Mouse (Mus musculus) MEL (cell line): ENCODE data around the gene Gabbr2. TPM values are rescaled to one million over a fixed set of nuclear protein-coding genes. Genes with fewer than 3 reads are reported as not detected.

Source experiments
- DNase-seq: peaks from one replicate; pipeline ENCODE4 v3.0.0; 2011; ENCODE audit warnings: low read depth, low spot score
- H3K27ac ChIP-seq: 2 replicates; pipeline ENCODE4 v1.5.1; 2012; ENCODE audit warnings: low read depth, mild to moderate bottlenecking, control low read depth, low read length, moderate library complexity; ENCODE audit not compliant: control insufficient read depth
- H3K27me3 ChIP-seq, 2 experiments: fragments of 150-350 bp in 1 of 2; sonication (generic) in 1 of 2; 2 replicates each; pipeline ENCODE4 v1.6.1; 2012; ENCODE audit warnings: low read length in 2 of 2, mild to moderate bottlenecking in 2 of 2, improper control_type of control experiment in 1 of 2, moderate library complexity in 1 of 2; ENCODE audit not compliant: insufficient read depth in 2 of 2, control insufficient read depth in 1 of 2
- H3K36me3 ChIP-seq, 2 experiments: 2 replicates each; pipeline ENCODE4 v1.6.1; 2012 to 2014; ENCODE audit warnings: low read length in 2 of 2, improper control_type of control experiment in 1 of 2, inconsistent platforms in 1 of 2, mild to moderate bottlenecking in 1 of 2; ENCODE audit not compliant: insufficient read depth in 2 of 2, control insufficient read depth in 1 of 2
- H3K4me1 ChIP-seq, 2 experiments: fragments of 150-350 bp in 1 of 2; sonication (generic) in 1 of 2; 2 replicates each; pipeline ENCODE4 v1.6.1; 2012; ENCODE audit warnings: low read length in 2 of 2, improper control_type of control experiment in 1 of 2, mild to moderate bottlenecking in 1 of 2; ENCODE audit not compliant: insufficient read depth in 2 of 2, control insufficient read depth in 1 of 2
- H3K4me3 ChIP-seq, 2 experiments: fragments of 150-350 bp in 1 of 2; sonication (generic) in 1 of 2; 2 replicates each; pipeline ENCODE4 v1.5.1; 2012; ENCODE audit warnings: low read depth in 2 of 2, low read length in 2 of 2, mild to moderate bottlenecking in 2 of 2, moderate library complexity in 2 of 2, control low read depth in 1 of 2, improper control_type of control experiment in 1 of 2; ENCODE audit not compliant: control insufficient read depth in 1 of 2, insufficient read depth in 1 of 2
- H3K79me2 ChIP-seq: 2 replicates; pipeline ENCODE4 v1.6.1; 2012; ENCODE audit warnings: mild to moderate bottlenecking, low read length, moderate library complexity; ENCODE audit not compliant: control insufficient read depth, poor library complexity, insufficient read depth
- H3K9ac ChIP-seq: 2 replicates; pipeline ENCODE4 v1.6.1; 2012; ENCODE audit warnings: low read depth, mild to moderate bottlenecking, control low read depth, low read length, moderate library complexity; ENCODE audit not compliant: control insufficient read depth, poor library complexity, severe bottlenecking
- H3K9me3 ChIP-seq: fragments of 150-350 bp; sonication (generic); replicated peaks from 2 replicates; pipeline ENCODE4 v1.6.1; 2012; ENCODE audit warnings: mild to moderate bottlenecking, low read length, improper control_type of control experiment, moderate library complexity; ENCODE audit not compliant: insufficient read depth
- BHLHE40 ChIP-seq: IDR thresholded peaks from 2 replicates; pipeline ENCODE4 v1.6.1; 2012; ENCODE audit warnings: low read depth, mild to moderate bottlenecking, inconsistent platforms, low read length, improper control_type of control experiment, borderline replicate concordance
- CHD1 ChIP-seq: IDR thresholded peaks from 2 replicates; pipeline ENCODE4 v1.6.1; 2012; ENCODE audit warnings: low read depth, mild to moderate bottlenecking, inconsistent platforms, low read length, improper control_type of control experiment
- CHD2 ChIP-seq: IDR thresholded peaks from 2 replicates; pipeline ENCODE4 v1.6.1; 2011; ENCODE audit warnings: low read length, improper control_type of control experiment
- E2F4 ChIP-seq: IDR thresholded peaks from 2 replicates; pipeline ENCODE4 v1.6.1; 2011; ENCODE audit warnings: low read depth, low read length, improper control_type of control experiment, borderline replicate concordance
- ELF1 ChIP-seq: IDR thresholded peaks from 2 replicates; pipeline ENCODE4 v1.6.1; 2014; ENCODE audit warnings: low read depth, mild to moderate bottlenecking, inconsistent platforms, low read length, improper control_type of control experiment, moderate library complexity
- ETS1 ChIP-seq: IDR thresholded peaks from 2 replicates; pipeline ENCODE4 v1.6.1; 2012; ENCODE audit warnings: low read depth, mild to moderate bottlenecking, inconsistent platforms, low read length, improper control_type of control experiment, moderate library complexity
- GABPA ChIP-seq: IDR thresholded peaks from 2 replicates; pipeline ENCODE4 v1.6.1; 2012; ENCODE audit warnings: low read depth, mild to moderate bottlenecking, inconsistent platforms, low read length, improper control_type of control experiment, moderate library complexity
- HCFC1 ChIP-seq: IDR thresholded peaks from 2 replicates; pipeline ENCODE4 v1.6.1; 2012; ENCODE audit warnings: low read depth, mild to moderate bottlenecking, inconsistent platforms, low read length, improper control_type of control experiment, moderate library complexity
- MAZ ChIP-seq: IDR thresholded peaks from 2 replicates; pipeline ENCODE4 v1.6.1; 2012; ENCODE audit warnings: low read depth, mild to moderate bottlenecking, inconsistent platforms, low read length, improper control_type of control experiment
- MEF2A ChIP-seq: IDR thresholded peaks from 2 replicates; pipeline ENCODE4 v1.6.1; 2014; ENCODE audit warnings: low read depth, mild to moderate bottlenecking, inconsistent platforms, low read length, improper control_type of control experiment; ENCODE audit not compliant: poor library complexity, insufficient replicate concordance, severe bottlenecking; ENCODE audit errors: extremely low read depth
- MXI1 ChIP-seq: IDR thresholded peaks from 2 replicates; pipeline ENCODE4 v1.6.1; 2011; ENCODE audit warnings: mild to moderate bottlenecking, low read depth, low read length, improper control_type of control experiment
- MYC ChIP-seq: IDR thresholded peaks from 2 replicates; pipeline ENCODE4 v1.6.1; 2011; ENCODE audit warnings: low read depth, mild to moderate bottlenecking, low read length, improper control_type of control experiment, moderate library complexity
- NELFE ChIP-seq: IDR thresholded peaks from 2 replicates; pipeline ENCODE4 v1.6.1; 2011; ENCODE audit warnings: low read depth, low read length, improper control_type of control experiment
- NRF1 ChIP-seq: IDR thresholded peaks from 2 replicates; pipeline ENCODE4 v1.6.1; 2014; ENCODE audit warnings: low read depth, mild to moderate bottlenecking, inconsistent platforms, low read length, improper control_type of control experiment, moderate library complexity; ENCODE audit not compliant: poor library complexity, insufficient read depth, severe bottlenecking
- SMC3 ChIP-seq: IDR thresholded peaks from 2 replicates; pipeline ENCODE4 v1.6.1; 2011; ENCODE audit warnings: low read depth, low read length, improper control_type of control experiment
- TBP ChIP-seq: IDR thresholded peaks from 2 replicates; pipeline ENCODE4 v1.8.0; 2011; ENCODE audit warnings: low read depth, low read length, improper control_type of control experiment
- ZC3H11A ChIP-seq: IDR thresholded peaks from 2 replicates; pipeline ENCODE4 v1.6.1; 2012; ENCODE audit warnings: low read depth, mild to moderate bottlenecking, inconsistent platforms, low read length, improper control_type of control experiment
- ZMIZ1 ChIP-seq: IDR thresholded peaks from 2 replicates; pipeline ENCODE4 v1.6.1; 2012; ENCODE audit warnings: low read depth, mild to moderate bottlenecking, inconsistent platforms, low read length, improper control_type of control experiment, moderate library complexity
- ZNF384 ChIP-seq: IDR thresholded peaks from 2 replicates; pipeline ENCODE4 v1.6.1; 2012; ENCODE audit warnings: low read depth, mild to moderate bottlenecking, inconsistent platforms, low read length, improper control_type of control experiment
- polyA plus RNA-seq, 2 experiments: library from polyadenylated mRNA; stranded (reverse) in 1 of 2; unstranded in 1 of 2; fragments of >175 nt in 1 of 2; fragments of >200 nt in 1 of 2; gene quantifications; 2 replicates each; pipeline versions ENCODE4 v1.2.1 to v1.2.4; 2012; ENCODE audit warnings: low replicate concordance in 2 of 2, low read depth in 1 of 2; ENCODE audit not compliant: insufficient read length in 2 of 2, insufficient read depth in 1 of 2, missing spikeins in 1 of 2
- total RNA-seq: library from RNA; depleted of rRNA; stranded (reverse); fragments of 300-350 nt; gene quantifications from 2 replicates; pipeline ENCODE4 v1.2.3, GENCODE M21; 2012

The Gabbr2 gene
- total and polyA plus RNA-seq, 3 experiments = not detected

DNA sequence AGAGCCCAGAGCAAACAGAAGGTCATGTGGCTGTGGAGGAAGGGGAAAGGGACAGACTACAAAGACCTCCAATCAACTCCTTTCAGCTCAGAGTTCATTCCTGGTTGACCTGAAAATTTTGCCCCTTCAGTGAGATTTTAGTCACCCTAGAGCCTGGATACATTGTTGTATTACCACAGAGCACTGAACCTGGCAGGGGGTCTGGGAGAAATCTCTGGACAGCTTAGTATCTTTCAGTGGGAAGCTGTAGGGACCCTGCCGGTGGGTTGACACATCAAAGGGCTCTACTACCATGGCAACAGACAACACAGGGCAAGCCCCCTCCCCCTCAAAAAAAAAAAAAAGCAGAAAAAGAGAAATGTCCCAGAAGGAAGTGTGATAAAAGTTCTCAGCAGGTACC is 275.3 kb downstream of the Gabbr2 start:
- H3K27ac ChIP-seq = no peak overlapping the region

GRCm38 (mm10) chr4:46710523-46710922 is 281.1 kb downstream of the Gabbr2 start:
- H3K36me3 ChIP-seq = no peaks in the 10 kb centered on the region
- TF ChIP-seq MXI1 (no peak), SMC3 (no peak), TBP (no peak), ZMIZ1 (no peak), MEF2A (no peak), MYC (no peak), ETS1 (no peak), HCFC1 (no peak), CHD2 (no peak), NRF1 (no peak), BHLHE40 (no peak), ZNF384 (no peak)
- TF ChIP-seq, all 39 proteins: peak for 0
- no peaks in the 10 kb centered on the region for H3K4me1 ChIP-seq
- H3K9ac ChIP-seq = no peak overlapping the region
- no peak overlapping the region for H3K4me3 ChIP-seq
- H3K27me3 ChIP-seq = peaks cover 0 to 3% of the 10 kb centered on the region in 2 experiments; a peak in 2 of 4 replicates
- no peak for DNase-seq
- H3K9me3 ChIP-seq = no peaks in the 10 kb centered on the region
- H3K27ac ChIP-seq = no peak overlapping the region
- H3K79me2 ChIP-seq = no peaks in the 10 kb centered on the region

More for the DNA sequence above, 275.3 kb downstream of the Gabbr2 start:
- no peak overlapping the region for H3K9ac ChIP-seq
- H3K4me3 ChIP-seq = no peak overlapping the region
- H3K79me2 ChIP-seq = no peaks in the 10 kb centered on the region
- no peak for DNase-seq
- no peaks in the 10 kb centered on the region for H3K9me3 ChIP-seq
- H3K4me1 ChIP-seq = peaks cover 0 to 1% of the 10 kb centered on the region in 2 experiments; a peak in 1 of 4 replicates
- TF ChIP-seq MAZ (no peak), NRF1 (no peak), CHD1 (no peak), E2F4 (no peak), NELFE (no peak), ZC3H11A (no peak), HCFC1 (no peak), ELF1 (no peak), GABPA (no peak)
- TF ChIP-seq, all 39 proteins: peak for 0
- Histone ChIP-seq H3K27me3 (peaks cover 3 to 5% of the 10 kb centered on the region in 2 experiments; a peak in 3 of 4 replicates), H3K36me3 (no peaks in the 10 kb centered on the region)
